Mouse (Mus musculus) gastrocnemius, postnatal 14 days (tissue): ENCODE data around the gene Noc3l. TPM values are rescaled to one million over a fixed set of nuclear protein-coding genes. Genes with fewer than 3 reads are reported as not detected.
A peak's percentile ranks its signal among the peaks of the same experiment; 100 is the strongest.

Experiments used
- DNase-seq: peaks from one replicate; pipeline ENCODE4 v3.0.0; 2021; ENCODE audit warnings: mixed read lengths
- intact Hi-C: fragments of 180-260 bp; cut with DNase I; formaldehyde crosslinking; loops from one replicate; pipeline ENCODE4 v1.15.1; 2025; ENCODE audit warnings: low total_unique reads
- total RNA-seq, 2 experiments: library from RNA; stranded (reverse); gene quantifications; 2 replicates each; pipeline ENCODE4 v1.2.3; 2021

Gene Noc3l
- total RNA-seq, 2 experiments from 2014 or later, result 5.3 to 7.7 TPM

- intact Hi-C loops, result no loop called here
- no peak for DNase-seq
These were observed 52.7 kb downstream of the Noc3l start for GRCm38 (mm10) chr19:38766306-38766705.

- intact Hi-C loops, result no loop called here
- DNase-seq, result no peak
These were observed 58.6 kb downstream of the Noc3l start for GRCm38 (mm10) chr19:38760441-38760840.

GRCm38 (mm10) chr19:38758685-38759472 lies 60.2 kb downstream of the Noc3l start:
- intact Hi-C loops, result no loop called here
- peak; percentile 23 for DNase-seq

GRCm38 (mm10) chr19:38758056-38758455 lies 61.0 kb downstream of the Noc3l start:
- no peak for DNase-seq
- intact Hi-C loops, result no loop called here

- intact Hi-C loops, result no loop called here
These were observed 61.9 kb downstream of the Noc3l start for GRCm38 (mm10) chr19:38757161-38757560.

GRCm38 (mm10) chr19:38750192-38750591 lies 68.8 kb downstream of the Noc3l start:
- intact Hi-C loops, result no loop called here
- no peak for DNase-seq

More at GRCm38 (mm10) chr19:38757161-38757560, 61.9 kb downstream of the Noc3l start:
- DNase-seq, result no peak

GRCm38 (mm10) chr19:38746492-38747014 lies 72.5 kb downstream of the Noc3l start:
- intact Hi-C loops, result no loop called here
- DNase-seq, result no peak

GRCm38 (mm10) chr19:38745810-38746491 lies 73.1 kb downstream of the Noc3l start:
- DNase-seq, result no peak
- intact Hi-C loops, result no loop called here

GRCm38 (mm10) chr19:38744546-38744945 lies 74.5 kb downstream of the Noc3l start:
- DNase-seq, result no peak
- intact Hi-C loops, result no loop called here

Other genes starting within 250 kb of the Noc3l start
- 1 to 10 TPM; 3.1 to 3.7 TPM for gene Tbc1d12, start 17.3 kb upstream of the Noc3l start, total RNA-seq
- 1 to 10 TPM; 1.2 to 2.9 TPM for gene Hells, start 111.7 kb upstream of the Noc3l start, total RNA-seq
- not detected for gene Cyp2c55, start 187.8 kb upstream of the Noc3l start, total RNA-seq
- not detected for gene Cyp2c65, start 241.8 kb upstream of the Noc3l start, total RNA-seq